16 mouse cellular contexts compared by ENCODE assay signal in genomic region chr5:99111235-99111634, GRCm38 (mm10).
A peak's percentile ranks its signal among the peaks of the same experiment; 100 is the strongest.
DNase-seq lines count a peak whose midpoint lies in the region; ATAC-seq lines count a peak whose summit lies in the region.
"Had no signal": no experiment of that assay in that cellular context is flagged by ENCODE, and none has a peak within 500 bp of the region (broad histone marks: within the 10 kb centered on the region; RNA-seq: fewer than 3 reads in every experiment).

No protein-coding gene starts in this region.

- no peak overlapping the region for H3K4me2 ChIP-seq in kidney, embryonic 16.5 days (replicated peaks; ENCODE audit: low read depth, low read length)
- H3K4me2 ChIP-seq in midbrain, embryonic 13.5 days (replicated peaks): no peak overlapping the region
- H3K4me2 ChIP-seq in midbrain, embryonic 11.5 days: no peak overlapping the region
- no peak overlapping the region for H3K4me2 ChIP-seq in midbrain, embryonic 16.5 days (ENCODE audit: low read length)
- H3K4me2 ChIP-seq: neural tube, embryonic 13.5 days had no signal

- no peaks in the 10 kb centered on the region for H3K9me3 ChIP-seq in kidney, embryonic 16.5 days (ENCODE audit: low read length)
- H3K9me3 ChIP-seq in midbrain, embryonic 13.5 days: no peaks in the 10 kb centered on the region
- no peaks in the 10 kb centered on the region for H3K9me3 ChIP-seq in midbrain, embryonic 11.5 days (ENCODE audit: control insufficient read depth, low read length)
- H3K9me3 ChIP-seq in midbrain, embryonic 16.5 days (replicated peaks; ENCODE audit: control insufficient read depth, low read length, poor library complexity, severe bottlenecking): no peaks in the 10 kb centered on the region
- H3K9me3 ChIP-seq: limb, embryonic 10.5 days; neural tube, embryonic 13.5 days had no signal

- H3K4me1 ChIP-seq in kidney, embryonic 16.5 days (ENCODE audit: insufficient read depth, low read length): no peaks in the 10 kb centered on the region
- H3K4me1 ChIP-seq in midbrain, embryonic 13.5 days (replicated peaks): peaks cover 5% of the 10 kb centered on the region; the same call in 1 of the 2 replicates
- H3K4me1 ChIP-seq in midbrain, embryonic 11.5 days (ENCODE audit: control insufficient read depth, insufficient read depth, low read length): no peaks in the 10 kb centered on the region
- H3K4me1 ChIP-seq in midbrain, embryonic 16.5 days (ENCODE audit: control insufficient read depth, insufficient read depth, low read length): no peaks in the 10 kb centered on the region
- H3K4me1 ChIP-seq: limb, embryonic 10.5 days; neural tube, embryonic 13.5 days had no signal

- DNase-seq in embryo, embryonic 10 days (ENCODE audit: low spot score): peak; percentile 11
- DNase-seq in embryo, embryonic 9.5 days (ENCODE audit: extremely low spot score): no peak
- DNase-seq in kidney, adult 9 months: no peak
- DNase-seq in midbrain, embryonic 11.5 days (ENCODE audit: low spot score, missing footprints): no peak
- DNase-seq: adrenal gland, postnatal 10 days; gastrocnemius, postnatal 36 days; layer of hippocampus, adult 9-11 months; right cerebral cortex, postnatal 25 days; thymus, postnatal 36 days had no signal

- WGBS in kidney, embryonic 16.5 days: 35% methylated on average over 4 of the region's 4 CpGs
- WGBS in midbrain, embryonic 13.5 days: 29% methylated on average over 4 of the region's 4 CpGs
- WGBS in midbrain, embryonic 11.5 days: 42% methylated on average over 4 of the region's 4 CpGs
- 24% methylated on average over 4 of the region's 4 CpGs for WGBS in midbrain, embryonic 16.5 days

- no peak overlapping the region for H3K27ac ChIP-seq in kidney, embryonic 16.5 days (ENCODE audit: low read length)
- no peak overlapping the region for H3K27ac ChIP-seq in midbrain, embryonic 13.5 days
- no peak overlapping the region for H3K27ac ChIP-seq in midbrain, embryonic 11.5 days (ENCODE audit: low read depth, low read length)
- 0 out of 2 replicates have a peak overlapping the region, but pooled peaks have one; percentile 29 for H3K27ac ChIP-seq in midbrain, embryonic 16.5 days (ENCODE audit: low read length)
- H3K27ac ChIP-seq: limb, embryonic 10.5 days; liver, embryonic 14.5 days; neural tube, embryonic 13.5 days had no signal

- H3K4me3 ChIP-seq in kidney, embryonic 16.5 days (ENCODE audit: low read length): no peak overlapping the region
- H3K4me3 ChIP-seq in midbrain, embryonic 13.5 days (replicated peaks): no peak overlapping the region
- H3K4me3 ChIP-seq in midbrain, embryonic 11.5 days (ENCODE audit: low read depth, low read length): no peak overlapping the region
- no peak overlapping the region for H3K4me3 ChIP-seq in midbrain, embryonic 16.5 days (ENCODE audit: low read depth, low read length)
- H3K4me3 ChIP-seq: limb, embryonic 10.5 days; neural tube, embryonic 13.5 days had no signal

- no peak overlapping the region for H3K9ac ChIP-seq in kidney, embryonic 16.5 days (replicated peaks; ENCODE audit: low read length)
- no peak overlapping the region for H3K9ac ChIP-seq in midbrain, embryonic 13.5 days (replicated peaks)
- H3K9ac ChIP-seq in midbrain, embryonic 11.5 days (ENCODE audit: low read length): no peak overlapping the region
- no peak overlapping the region for H3K9ac ChIP-seq in midbrain, embryonic 16.5 days (ENCODE audit: low read depth, low read length)
- H3K9ac ChIP-seq: liver, embryonic 14.5 days; neural tube, embryonic 13.5 days had no signal

- peak; percentile 57; the same call in 1 of the 2 replicates for ATAC-seq in kidney, embryonic 16.5 days (ENCODE audit: low FRiP score, low TSS enrichment)
- peak; percentile 83 for ATAC-seq in midbrain, embryonic 13.5 days
- ATAC-seq in midbrain, embryonic 11.5 days (ENCODE audit: low FRiP score): no peak
- ATAC-seq in midbrain, embryonic 16.5 days: peak; percentile 48; the same call in 1 of the 2 replicates
- ATAC-seq in erythroblast, adult 5-6 weeks (replicated peaks; ENCODE audit: low FRiP score, poor library complexity, severe bottlenecking): no peak

- H3K36me3 ChIP-seq in kidney, embryonic 16.5 days (ENCODE audit: insufficient read depth, low read length): no peaks in the 10 kb centered on the region
- H3K36me3 ChIP-seq in midbrain, embryonic 13.5 days: no peaks in the 10 kb centered on the region
- H3K36me3 ChIP-seq in midbrain, embryonic 11.5 days (ENCODE audit: control insufficient read depth, insufficient read depth, low read length): no peaks in the 10 kb centered on the region
- no peaks in the 10 kb centered on the region for H3K36me3 ChIP-seq in midbrain, embryonic 16.5 days (ENCODE audit: control insufficient read depth, insufficient read depth, low read length)
- H3K36me3 ChIP-seq: limb, embryonic 10.5 days; neural tube, embryonic 13.5 days had no signal

- H3K27me3 ChIP-seq in kidney, embryonic 16.5 days (ENCODE audit: insufficient read depth, low read length): no peaks in the 10 kb centered on the region
- H3K27me3 ChIP-seq in midbrain, embryonic 13.5 days: no peaks in the 10 kb centered on the region
- no peaks in the 10 kb centered on the region for H3K27me3 ChIP-seq in midbrain, embryonic 11.5 days (ENCODE audit: control insufficient read depth, insufficient read depth, low read length)
- no peaks in the 10 kb centered on the region for H3K27me3 ChIP-seq in midbrain, embryonic 16.5 days (ENCODE audit: control insufficient read depth, insufficient read depth, low read depth, low read length)
- H3K27me3 ChIP-seq: neural tube, embryonic 13.5 days had no signal

Comparison
In these comparisons a context has a peak if more than half of its experiments do, and no peak if none do; other contexts are left out.
1. ATAC-seq: peak in kidney, embryonic 16.5 days (single experiment), midbrain, embryonic 13.5 days (single experiment) and midbrain, embryonic 16.5 days (single experiment); none in midbrain, embryonic 11.5 days (single experiment) and erythroblast, adult 5-6 weeks (single experiment).